Mouse (Mus musculus): ENCODE data around the gene Olfr462. TPM values are rescaled to one million over a fixed set of nuclear protein-coding genes. Genes with fewer than 3 reads are reported as not detected.

Olfr462 gene
- polyA plus RNA-seq, 1 experiment, result not detected

DNA sequence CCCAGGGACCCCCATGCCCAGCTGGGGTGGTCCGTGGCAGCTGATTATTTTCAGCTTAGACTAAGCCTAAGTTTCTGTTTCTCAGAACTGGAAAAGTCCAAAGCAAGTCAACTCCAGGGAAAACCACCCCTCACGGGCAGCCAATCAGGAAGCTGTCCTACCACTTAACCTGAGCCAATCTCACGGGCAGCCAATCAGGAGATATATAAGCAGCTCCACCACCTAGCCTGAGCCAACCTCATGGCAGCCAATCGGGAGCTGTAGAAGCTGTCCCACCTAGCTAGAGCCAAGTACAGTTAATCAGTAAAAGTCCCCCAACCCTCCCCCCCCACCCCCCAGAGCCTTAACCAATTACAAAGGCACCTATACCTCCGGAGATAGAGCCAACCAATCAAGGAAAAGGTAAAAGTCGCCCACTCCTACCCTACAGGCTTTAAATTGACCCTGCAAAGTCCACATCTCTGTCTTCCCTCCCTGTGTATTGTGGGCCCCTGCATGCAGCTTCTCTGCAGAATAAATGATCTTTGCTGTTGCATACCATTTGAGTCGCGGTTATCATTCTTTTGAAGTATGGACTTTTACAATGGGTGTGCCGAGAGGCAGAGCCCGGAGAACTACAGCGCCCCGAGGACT lies 45.0 kb downstream of the Olfr462 start:
- H3K27ac ChIP-seq (ENCODE audit: insufficient read depth, low read length), result no peak overlapping the region
- H3K4me1 ChIP-seq (ENCODE audit: control insufficient read depth, insufficient read depth, low read length), result no peaks in the 10 kb centered on the region
- no peak overlapping the region for H3K9ac ChIP-seq (ENCODE audit: low read depth, poor library complexity, severe bottlenecking)
- TF ChIP-seq POLR2A (IDR thresholded peaks at IDR 0.05; ENCODE audit: insufficient read depth, low read length) (no peak), CTCF (IDR thresholded peaks at IDR 0.05; ENCODE audit: low read depth, low read length) (no peak)
- no peaks in the 10 kb centered on the region for H3K27me3 ChIP-seq (ENCODE audit: control insufficient read depth, insufficient read depth, low read length, poor library complexity, severe bottlenecking)
- H3K36me3 ChIP-seq (ENCODE audit: control insufficient read depth, insufficient read depth, low read length, poor library complexity, severe bottlenecking), result no peaks in the 10 kb centered on the region
- no peak overlapping the region for H3K4me3 ChIP-seq (ENCODE audit: low read depth, low read length)
- H3K9me3 ChIP-seq (replicated peaks; ENCODE audit: control insufficient read depth, insufficient read depth, low read length, poor library complexity, severe bottlenecking), result no peaks in the 10 kb centered on the region

DNA sequence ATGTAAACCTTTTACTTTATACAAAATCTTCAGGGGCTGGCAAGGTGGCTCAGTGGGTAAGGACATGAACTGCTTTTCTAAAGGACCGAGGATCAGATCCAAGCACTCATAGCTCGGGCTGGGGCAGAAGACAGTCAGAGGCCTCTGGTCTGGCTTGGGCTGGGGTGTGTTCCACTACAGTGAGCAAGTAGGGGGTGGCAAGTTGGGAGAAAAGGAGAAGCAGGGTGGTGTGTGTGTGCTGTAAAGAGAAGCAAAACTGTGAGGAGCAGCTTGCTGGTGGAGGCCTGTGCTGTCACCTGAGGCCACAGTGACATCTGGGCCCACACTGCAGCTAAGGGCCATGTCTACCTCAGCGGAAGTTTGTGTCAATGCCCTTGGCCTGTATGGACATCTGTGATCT lies 50.6 kb downstream of the Olfr462 start:
- TF ChIP-seq POLR2A (IDR thresholded peaks at IDR 0.05; ENCODE audit: insufficient read depth, low read length) (no peak), CTCF (IDR thresholded peaks at IDR 0.05; ENCODE audit: low read depth, low read length) (no peak), EP300 (IDR thresholded peaks at IDR 0.05; ENCODE audit: insufficient read depth, low read depth, low read length) (no peak)
- H3K27me3 ChIP-seq (ENCODE audit: control insufficient read depth, insufficient read depth, low read length, poor library complexity, severe bottlenecking), result no peaks in the 10 kb centered on the region
- no peaks in the 10 kb centered on the region for H3K9me3 ChIP-seq (replicated peaks; ENCODE audit: control insufficient read depth, insufficient read depth, low read length, poor library complexity, severe bottlenecking)
- H3K4me3 ChIP-seq (ENCODE audit: low read depth, low read length), result no peak overlapping the region
- no peaks in the 10 kb centered on the region for H3K4me1 ChIP-seq (ENCODE audit: control insufficient read depth, insufficient read depth, low read length)
- no peaks in the 10 kb centered on the region for H3K36me3 ChIP-seq (ENCODE audit: control insufficient read depth, insufficient read depth, low read length, poor library complexity, severe bottlenecking)
- no peak overlapping the region for H3K27ac ChIP-seq (ENCODE audit: insufficient read depth, low read length)
- no peak overlapping the region for H3K9ac ChIP-seq (ENCODE audit: low read depth, poor library complexity, severe bottlenecking)

DNA sequence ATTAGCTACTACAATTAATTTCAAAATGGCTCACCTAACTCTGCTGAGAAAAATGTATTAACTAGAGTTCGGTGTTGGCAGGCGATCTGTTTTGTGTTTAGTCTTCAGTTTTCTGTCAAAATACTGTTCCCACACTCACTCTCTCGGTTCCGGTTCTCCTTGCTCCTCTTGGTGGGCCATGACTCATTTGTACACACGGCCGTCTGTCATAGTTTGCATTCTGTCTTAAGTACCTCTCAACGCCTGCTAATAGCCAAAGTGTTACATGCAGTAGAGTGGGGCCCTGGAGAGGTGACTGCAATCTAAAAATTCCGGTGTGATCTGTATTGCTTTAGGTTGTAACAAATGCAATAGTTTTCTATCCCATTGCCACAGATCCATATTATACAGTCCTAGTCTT lies 51.4 kb downstream of the Olfr462 start:
- H3K9me3 ChIP-seq (replicated peaks; ENCODE audit: control insufficient read depth, insufficient read depth, low read length, poor library complexity, severe bottlenecking), result no peaks in the 10 kb centered on the region
- no peak overlapping the region for H3K4me3 ChIP-seq (ENCODE audit: low read depth, low read length)
- H3K27ac ChIP-seq (ENCODE audit: insufficient read depth, low read length), result no peak overlapping the region
- H3K4me1 ChIP-seq (ENCODE audit: control insufficient read depth, insufficient read depth, low read length), result no peaks in the 10 kb centered on the region
- no peaks in the 10 kb centered on the region for H3K36me3 ChIP-seq (ENCODE audit: control insufficient read depth, insufficient read depth, low read length, poor library complexity, severe bottlenecking)
- TF ChIP-seq EP300 (IDR thresholded peaks at IDR 0.05; ENCODE audit: insufficient read depth, low read depth, low read length) (no peak), CTCF (IDR thresholded peaks at IDR 0.05; ENCODE audit: low read depth, low read length) (no peak), POLR2A (IDR thresholded peaks at IDR 0.05; ENCODE audit: insufficient read depth, low read length) (no peak)
- no peaks in the 10 kb centered on the region for H3K27me3 ChIP-seq (ENCODE audit: control insufficient read depth, insufficient read depth, low read length, poor library complexity, severe bottlenecking)
- no peak overlapping the region for H3K9ac ChIP-seq (ENCODE audit: low read depth, poor library complexity, severe bottlenecking)

Other genes starting within 250 kb of the Olfr462 start
- 2.8 and 4.9 TPM in 2 replicates for gene Rnf43, start 229.5 kb downstream of the Olfr462 start, polyA plus RNA-seq (2011; ENCODE audit: insufficient read depth, insufficient read length, low read depth, missing spikeins)
- gene Supt4a, start 154.7 kb downstream of the Olfr462 start, polyA plus RNA-seq (2011; ENCODE audit: insufficient read depth, insufficient read length, low read depth, missing spikeins), result 83.6 and 86.3 TPM in 2 replicates
- 3.2 and 5.1 TPM in 2 replicates for gene Tspoap1, start 131.7 kb downstream of the Olfr462 start, polyA plus RNA-seq (2011; ENCODE audit: insufficient read depth, insufficient read length, low read depth, missing spikeins)
- not detected in 2 replicates for gene Mpo, start 98.7 kb downstream of the Olfr462 start, polyA plus RNA-seq (2011; ENCODE audit: insufficient read depth, insufficient read length, low read depth, missing spikeins)
- not detected in 2 replicates for gene Lpo, start 64.0 kb downstream of the Olfr462 start, polyA plus RNA-seq (2011; ENCODE audit: insufficient read depth, insufficient read length, low read depth, missing spikeins)
- gene Mks1, start 39.1 kb downstream of the Olfr462 start, polyA plus RNA-seq (2011; ENCODE audit: insufficient read depth, insufficient read length, low read depth, missing spikeins), result 8.2 and 12.1 TPM in 2 replicates
- gene Epx, start 16.7 kb downstream of the Olfr462 start, polyA plus RNA-seq (2011; ENCODE audit: insufficient read depth, insufficient read length, low read depth, missing spikeins), result not detected in 2 replicates
- gene Olfr463, start 5.1 kb upstream of the Olfr462 start, polyA plus RNA-seq (2011; ENCODE audit: insufficient read depth, insufficient read length, low read depth, missing spikeins), result not detected in 2 replicates
- gene Olfr464, start 28.7 kb upstream of the Olfr462 start, polyA plus RNA-seq (2011; ENCODE audit: insufficient read depth, insufficient read length, low read depth, missing spikeins), result not detected in 2 replicates
- 130 and 133 TPM in 2 replicates for gene Dynll2, start 95.3 kb upstream of the Olfr462 start, polyA plus RNA-seq (2011; ENCODE audit: insufficient read depth, insufficient read length, low read depth, missing spikeins)
- 511 and 547 TPM in 2 replicates for gene Srsf1, start 155.1 kb upstream of the Olfr462 start, polyA plus RNA-seq (2011; ENCODE audit: insufficient read depth, insufficient read length, low read depth, missing spikeins)
- 43.4 and 44.8 TPM in 2 replicates for gene Vezf1, start 176.0 kb upstream of the Olfr462 start, polyA plus RNA-seq (2011; ENCODE audit: insufficient read depth, insufficient read length, low read depth, missing spikeins)
- 21.9 and 22.5 TPM in 2 replicates for gene Cuedc1, start 205.8 kb upstream of the Olfr462 start, polyA plus RNA-seq (2011; ENCODE audit: insufficient read depth, insufficient read length, low read depth, missing spikeins)